Mouse (Mus musculus) cerebellum, postnatal 4 days (tissue): ENCODE data around the gene Tradd.
"Not testable (repeated sequence)": the region's sequence is repeated elsewhere in the genome, so short reads cannot be mapped to it uniquely, and the experiment has no call there.

ENCODE experiments used
- DNase-seq, 2 experiments: peaks; one replicate each; pipeline ENCODE4 v3.0.0; 2022; ENCODE audit warnings: low spot score in 2 of 2, mixed read lengths in 1 of 2

Tradd gene

GRCm38 (mm10) chr8:105295895-105296573, 31.6 kb upstream of the Tradd start, which contains the start of gene Exoc3l:
Exoc3l (minus strand) TSS chr8:105296101.
- DNase-seq, result no peak

DNA sequence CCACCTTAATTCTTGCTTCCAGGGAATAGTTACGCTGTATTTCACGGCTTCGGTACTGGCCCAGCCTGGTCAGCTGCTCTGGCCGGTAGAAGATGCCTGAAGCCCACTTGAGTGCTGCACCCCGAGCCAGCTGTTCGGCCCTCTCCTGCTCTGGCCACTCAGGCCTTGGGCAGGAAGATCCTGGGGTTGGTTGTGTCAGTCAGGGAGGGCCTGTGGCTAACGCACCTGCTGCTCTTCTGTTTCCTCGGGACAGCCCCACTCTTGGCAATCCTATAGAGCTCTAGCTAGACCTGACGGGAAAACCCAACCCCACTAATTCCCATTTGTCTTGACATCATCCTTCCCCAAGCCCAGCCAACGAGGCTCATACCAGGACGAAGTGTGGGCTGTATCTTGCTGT, 30.8 kb upstream of the Tradd start:
- no peak for DNase-seq

GRCm38 (mm10) chr8:105294776-105295175, 30.4 kb upstream of the Tradd start:
- DNase-seq, result no peak

- DNase-seq, result peak in 1 of 2 experiments; percentile 49
These were observed 29.0 kb upstream of the Tradd start for GRCm38 (mm10) chr8:105293405-105293804.

- no peak for DNase-seq
These were observed 28.1 kb upstream of the Tradd start for GRCm38 (mm10) chr8:105292471-105292870.

DNA sequence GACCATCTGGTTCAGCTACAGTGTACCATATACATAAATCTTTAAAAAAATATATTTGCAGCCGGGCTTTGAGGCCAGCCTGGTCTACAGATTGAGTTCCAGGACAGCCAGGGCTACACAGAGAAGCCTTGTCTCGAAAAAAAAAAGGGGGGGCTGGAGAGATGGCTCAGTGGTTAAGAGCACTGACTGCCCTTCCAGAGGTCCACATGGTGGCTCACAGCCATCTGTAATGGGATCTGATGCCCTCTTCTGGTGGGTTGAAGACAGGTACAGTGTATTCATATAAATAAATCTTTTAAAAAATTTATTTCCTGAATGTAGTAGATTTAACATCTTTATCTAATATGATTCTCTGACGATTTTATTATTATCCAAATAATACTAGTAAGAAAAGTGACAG, 27.4 kb upstream of the Tradd start:
- DNase-seq, result not testable (repeated sequence)

GRCm38 (mm10) chr8:105291364-105291763, 27.0 kb upstream of the Tradd start:
- DNase-seq, result not testable (repeated sequence)

DNA sequence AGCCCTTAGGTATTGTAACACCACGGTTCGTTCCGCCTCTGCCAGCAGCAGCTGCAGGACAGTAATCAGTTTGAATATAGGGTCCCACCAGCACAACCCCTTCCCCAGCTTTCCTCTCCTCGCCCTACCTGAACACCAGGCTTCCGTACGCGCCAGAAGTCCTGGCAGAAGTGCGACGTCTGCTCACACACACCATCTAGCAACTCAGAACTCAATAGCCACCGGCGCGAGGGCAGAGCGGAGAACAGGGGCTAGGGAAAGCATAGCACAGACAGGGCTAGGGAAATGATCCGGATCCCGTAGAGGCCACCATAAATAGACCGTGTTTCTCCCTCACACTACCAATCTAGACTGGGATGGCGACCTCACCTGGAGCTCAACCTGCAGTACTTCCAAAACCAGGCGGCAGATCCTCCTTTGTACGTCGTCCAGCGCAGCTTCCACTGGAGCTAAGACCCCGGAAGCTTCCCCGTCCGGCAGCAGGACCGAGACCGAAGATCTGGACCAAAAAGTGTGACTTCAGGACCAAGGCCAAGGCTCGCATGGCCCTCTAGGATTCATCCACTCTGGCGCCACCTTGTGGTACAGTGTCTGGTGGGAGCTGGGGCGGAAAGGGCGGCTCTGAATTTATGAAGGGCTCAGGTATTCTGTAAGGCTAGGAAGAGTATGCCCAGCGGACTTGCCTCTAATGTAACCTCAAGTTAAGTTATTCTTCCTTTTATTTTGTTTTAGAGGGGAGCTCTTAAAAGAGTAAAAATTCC, 26.3 kb upstream of the Tradd start:
- peak; percentile 81 to 92 for DNase-seq

GRCm38 (mm10) chr8:105289805-105290460, 25.5 kb upstream of the Tradd start, which contains the start of gene 4931428F04Rik:
4931428F04Rik (minus strand) TSS chr8:105289864.
- peak in 1 of 2 experiments; percentile 64 for DNase-seq

DNA sequence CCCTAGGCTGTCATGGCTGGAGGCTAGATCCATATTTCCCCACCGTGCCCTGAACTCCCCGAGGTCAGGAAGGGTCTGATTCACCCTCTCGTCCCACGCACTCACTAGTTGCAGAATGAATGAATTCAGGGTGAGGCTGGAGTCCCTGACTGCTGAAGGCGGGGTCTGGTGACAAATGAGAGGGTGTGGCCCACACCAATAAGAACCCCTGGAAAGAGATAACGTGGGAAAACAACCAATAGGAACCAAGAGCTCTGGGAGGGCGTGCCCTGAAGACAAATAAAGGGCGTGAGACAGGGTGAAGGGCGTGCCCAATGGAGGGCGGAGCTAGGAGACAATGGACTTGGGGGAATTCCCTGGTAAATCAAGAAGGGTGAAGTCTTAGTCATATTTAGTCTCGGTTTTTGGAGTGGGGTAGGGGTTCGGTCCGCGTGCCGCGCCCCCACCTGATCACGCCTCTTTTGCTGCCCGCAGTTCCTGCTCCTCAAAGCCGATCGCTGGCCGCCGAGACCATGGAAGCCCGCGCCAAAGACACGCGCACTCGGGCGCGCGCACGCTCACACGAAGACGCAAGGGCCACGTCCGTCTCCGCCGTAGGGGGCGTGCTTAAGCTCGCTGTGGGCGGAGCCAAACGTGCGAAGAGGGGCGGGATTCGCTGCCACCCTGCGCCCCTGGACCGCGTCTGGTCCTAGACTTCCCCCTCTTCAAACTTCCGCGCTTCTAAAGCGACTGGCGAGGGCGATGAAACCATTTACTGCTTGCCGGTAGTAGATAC, 24.7 kb upstream of the Tradd start:
- DNase-seq, result peak; percentile 90 to 97

DNA sequence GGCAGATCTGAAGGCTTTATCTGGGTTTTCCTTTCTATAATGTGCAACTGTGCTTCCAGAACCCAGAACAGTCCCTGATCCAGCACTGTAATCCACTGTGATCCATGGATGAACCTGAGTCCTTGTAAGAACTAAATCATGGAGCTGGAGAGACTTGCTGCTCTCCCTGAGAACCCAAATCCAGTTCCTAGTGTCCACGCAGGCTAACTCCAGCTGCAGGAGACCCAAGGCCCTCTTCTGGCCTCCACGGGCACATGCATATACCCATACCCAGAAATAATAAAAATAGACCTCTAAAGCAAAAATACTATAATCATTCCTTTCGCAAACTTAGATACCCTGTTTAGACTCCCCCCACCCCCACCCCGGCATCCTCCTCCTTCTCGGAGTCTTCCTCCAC, 23.8 kb upstream of the Tradd start:
- DNase-seq, result no peak

- DNase-seq, result no peak
These were observed 22.5 kb upstream of the Tradd start for GRCm38 (mm10) chr8:105286907-105287306.

GRCm38 (mm10) chr8:105285514-105285913, 21.1 kb upstream of the Tradd start:
- no peak for DNase-seq

- no peak for DNase-seq
These were observed 18.7 kb upstream of the Tradd start for GRCm38 (mm10) chr8:105283074-105283473.

DNA sequence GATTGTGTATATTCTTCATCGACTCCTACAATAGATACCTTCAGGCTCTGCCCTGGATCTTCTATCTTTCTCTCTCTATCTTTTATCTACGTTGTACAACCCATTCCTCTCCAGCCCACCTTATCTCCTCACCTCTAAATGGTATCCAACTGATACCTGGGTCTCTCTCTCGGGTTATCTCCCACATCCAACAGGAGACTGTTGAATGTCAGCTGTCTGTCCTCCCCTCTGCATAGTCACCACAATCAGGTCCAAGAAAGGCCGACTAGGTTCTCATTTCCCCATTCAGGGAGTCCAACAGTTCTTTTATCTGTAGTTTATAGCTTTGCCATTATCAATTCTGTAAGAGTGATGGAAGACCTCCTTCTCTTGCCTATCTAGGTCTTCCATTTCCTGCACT, 17.8 kb upstream of the Tradd start:
- DNase-seq, result no peak

GRCm38 (mm10) chr8:105281821-105282220, 17.4 kb upstream of the Tradd start:
- no peak for DNase-seq

- DNase-seq, result no peak
These were observed 16.2 kb upstream of the Tradd start for GRCm38 (mm10) chr8:105280567-105280966.

DNA sequence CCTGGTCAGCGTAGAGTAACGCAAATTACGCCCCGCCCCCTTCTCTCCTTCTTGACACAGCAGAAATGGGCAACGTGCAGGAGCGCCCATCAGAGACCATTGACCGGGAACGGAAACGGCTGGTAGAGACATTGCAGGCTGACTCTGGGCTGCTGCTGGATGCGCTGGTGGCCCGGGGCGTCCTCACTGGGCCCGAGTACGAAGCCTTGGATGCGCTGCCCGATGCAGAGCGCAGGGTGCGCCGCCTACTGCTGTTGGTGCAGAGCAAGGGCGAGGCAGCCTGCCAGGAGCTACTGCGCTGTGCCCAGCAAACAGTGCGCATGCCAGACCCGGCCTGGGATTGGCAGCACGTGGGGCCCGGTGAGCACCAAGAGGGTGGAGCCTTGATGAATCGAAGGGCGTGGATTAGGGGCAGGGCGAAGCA, 14.5 kb upstream of the Tradd start:
- DNase-seq, result peak; percentile 52 to 80

DNA sequence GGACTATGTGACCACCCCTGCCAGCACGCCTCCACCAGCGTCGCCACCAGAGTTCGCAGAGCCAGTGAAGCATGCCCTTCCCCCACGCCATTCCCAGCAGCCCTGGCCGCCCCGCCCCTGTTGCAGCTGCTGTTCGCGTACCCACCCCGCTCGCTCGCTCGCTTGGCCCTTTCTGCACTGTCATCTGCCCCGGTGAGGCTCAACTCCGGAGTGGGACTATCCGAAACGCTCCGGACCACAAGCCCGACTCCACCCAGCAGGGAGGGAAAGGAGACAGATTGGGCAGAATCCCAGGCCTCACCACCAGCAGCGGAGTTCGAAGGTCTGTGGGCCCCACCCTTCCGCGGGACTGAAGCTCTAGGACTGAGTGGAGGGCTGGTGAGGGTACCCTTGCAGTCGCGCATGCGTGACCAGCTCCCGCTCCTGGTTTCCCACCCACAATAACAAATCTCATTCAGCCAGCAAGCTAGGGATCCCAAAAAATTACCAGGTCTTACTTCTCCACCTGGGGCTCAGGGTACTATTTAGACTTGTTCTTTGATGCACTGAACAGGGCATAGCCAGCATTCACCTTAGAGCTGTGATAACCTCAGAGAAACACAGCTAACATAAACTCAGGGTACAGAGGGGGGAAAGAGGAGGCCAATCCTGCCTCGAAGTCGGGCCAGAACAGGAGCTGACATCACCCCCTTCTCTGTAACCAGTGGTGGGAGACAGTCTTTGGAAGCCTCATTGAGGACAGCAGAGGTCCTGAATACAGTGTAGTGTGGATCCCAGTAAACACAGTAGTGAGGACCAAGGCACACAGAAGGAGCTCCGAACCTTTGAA, 12.1 kb upstream of the Tradd start:
- no peak for DNase-seq

- DNase-seq, result no peak
These were observed 11.4 kb upstream of the Tradd start, which contains the start of gene Nol3 for GRCm38 (mm10) chr8:105275840-105276239. Nol3 (plus strand) TSS chr8:105276140.

DNA sequence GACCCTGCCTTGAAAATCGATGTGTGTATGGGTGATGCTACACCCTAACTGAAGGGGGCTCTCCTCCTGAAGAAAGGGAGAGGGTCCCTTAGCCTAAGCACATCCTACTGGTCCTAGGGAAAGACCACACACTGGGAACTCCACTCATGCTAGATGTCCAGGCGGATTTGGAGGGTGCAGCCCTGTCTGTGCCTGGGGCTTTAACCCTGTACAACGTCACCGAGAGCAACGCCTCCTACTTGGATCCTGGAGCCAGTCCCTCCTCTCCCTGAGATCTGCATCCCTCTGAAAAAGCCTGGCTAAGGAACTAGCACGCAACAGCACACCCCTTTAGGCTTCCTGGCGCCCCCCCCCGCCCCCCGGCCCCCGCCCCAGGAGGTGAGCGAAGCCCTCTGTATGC, 11.0 kb upstream of the Tradd start:
- DNase-seq, result no peak
